Mouse (Mus musculus) cerebellum, postnatal 36 days (tissue): ENCODE data around the gene Lce1a2.

Source experiments
- DNase-seq, 2 experiments: peaks; one replicate each; pipeline ENCODE4 v3.0.0; 2021 to 2022; ENCODE audit warnings: mixed read lengths in 2 of 2

Lce1a2 gene

GRCm38 (mm10) chr3:92670215-92670614 lies at the start of gene Lce1a2:
Lce1a2 (minus strand) TSS chr3:92670315.
- DNase-seq, result no peak

GRCm38 (mm10) chr3:92715122-92715521 lies 45.0 kb upstream of the Lce1a2 start:
- DNase-seq, result no peak

GRCm38 (mm10) chr3:92708974-92709373 lies 38.9 kb upstream of the Lce1a2 start, which contains the start of gene Lce1e:
Lce1e (minus strand) TSS chr3:92709074.
- DNase-seq, result no peak

GRCm38 (mm10) chr3:92694613-92695012 lies 24.5 kb upstream of the Lce1a2 start:
- DNase-seq, result no peak

- DNase-seq, result no peak
These were observed 21.6 kb upstream of the Lce1a2 start for GRCm38 (mm10) chr3:92691688-92692087.

- DNase-seq, result peak; percentile 15 to 40
These were observed 19.0 kb upstream of the Lce1a2 start for GRCm38 (mm10) chr3:92689154-92689553.

- DNase-seq, result no peak
These were observed 17.0 kb upstream of the Lce1a2 start, which contains the start of gene Lce1d for GRCm38 (mm10) chr3:92687110-92687509. Lce1d (minus strand) TSS chr3:92687210.

- no peak for DNase-seq
These were observed 8.8 kb upstream of the Lce1a2 start, which contains the start of gene Lce1c for GRCm38 (mm10) chr3:92678947-92679346. Lce1c (plus strand) TSS chr3:92679247.

- no peak for DNase-seq
These were observed 13.3 kb downstream of the Lce1a2 start, which contains the start of gene Lce1b for GRCm38 (mm10) chr3:92656826-92657225. Lce1b (minus strand) TSS chr3:92656926.

GRCm38 (mm10) chr3:92648207-92648606 lies 21.9 kb downstream of the Lce1a2 start, which contains the start of gene Lce1a1:
Lce1a1 (minus strand) TSS chr3:92648307.
- no peak for DNase-seq

GRCm38 (mm10) chr3:92639854-92640253 lies 30.3 kb downstream of the Lce1a2 start:
- no peak for DNase-seq

- DNase-seq, result no peak
These were observed 31.5 kb downstream of the Lce1a2 start for GRCm38 (mm10) chr3:92638653-92638991.

GRCm38 (mm10) chr3:92637745-92638652 lies 32.1 kb downstream of the Lce1a2 start:
- DNase-seq, result no peak

GRCm38 (mm10) chr3:92621560-92621959 lies 48.6 kb downstream of the Lce1a2 start, which contains the start of gene Lce6a:
Lce6a (minus strand) TSS chr3:92621660.
- no peak for DNase-seq
